Mouse (Mus musculus) MEL (cell line): Measurements from ENCODE around the gene Galnt3. TPM values are rescaled to one million over a fixed set of nuclear protein-coding genes. Genes with fewer than 3 reads are reported as not detected.

Experiments used
- DNase-seq: peaks from one replicate; pipeline ENCODE4 v3.0.0; 2011; ENCODE audit warnings: low read depth, low spot score
- H3K27ac ChIP-seq: 2 replicates; pipeline ENCODE4 v1.5.1; 2012; ENCODE audit warnings: low read depth, mild to moderate bottlenecking, control low read depth, low read length, moderate library complexity; ENCODE audit not compliant: control insufficient read depth
- H3K27me3 ChIP-seq, 2 experiments: fragments of 150-350 bp in 1 of 2; sonication (generic) in 1 of 2; 2 replicates each; pipeline ENCODE4 v1.6.1; 2012; ENCODE audit warnings: low read length in 2 of 2, mild to moderate bottlenecking in 2 of 2, improper control_type of control experiment in 1 of 2, moderate library complexity in 1 of 2; ENCODE audit not compliant: insufficient read depth in 2 of 2, control insufficient read depth in 1 of 2
- H3K36me3 ChIP-seq, 2 experiments: 2 replicates each; pipeline ENCODE4 v1.6.1; 2012 to 2014; ENCODE audit warnings: low read length in 2 of 2, improper control_type of control experiment in 1 of 2, inconsistent platforms in 1 of 2, mild to moderate bottlenecking in 1 of 2; ENCODE audit not compliant: insufficient read depth in 2 of 2, control insufficient read depth in 1 of 2
- H3K4me1 ChIP-seq, 2 experiments: fragments of 150-350 bp in 1 of 2; sonication (generic) in 1 of 2; 2 replicates each; pipeline ENCODE4 v1.6.1; 2012; ENCODE audit warnings: low read length in 2 of 2, improper control_type of control experiment in 1 of 2, mild to moderate bottlenecking in 1 of 2; ENCODE audit not compliant: insufficient read depth in 2 of 2, control insufficient read depth in 1 of 2
- H3K4me3 ChIP-seq, 2 experiments: fragments of 150-350 bp in 1 of 2; sonication (generic) in 1 of 2; 2 replicates each; pipeline ENCODE4 v1.5.1; 2012; ENCODE audit warnings: low read depth in 2 of 2, low read length in 2 of 2, mild to moderate bottlenecking in 2 of 2, moderate library complexity in 2 of 2, control low read depth in 1 of 2, improper control_type of control experiment in 1 of 2; ENCODE audit not compliant: control insufficient read depth in 1 of 2, insufficient read depth in 1 of 2
- H3K79me2 ChIP-seq: 2 replicates; pipeline ENCODE4 v1.6.1; 2012; ENCODE audit warnings: mild to moderate bottlenecking, low read length, moderate library complexity; ENCODE audit not compliant: control insufficient read depth, poor library complexity, insufficient read depth
- H3K9ac ChIP-seq: 2 replicates; pipeline ENCODE4 v1.6.1; 2012; ENCODE audit warnings: low read depth, mild to moderate bottlenecking, control low read depth, low read length, moderate library complexity; ENCODE audit not compliant: control insufficient read depth, poor library complexity, severe bottlenecking
- H3K9me3 ChIP-seq: fragments of 150-350 bp; sonication (generic); replicated peaks from 2 replicates; pipeline ENCODE4 v1.6.1; 2012; ENCODE audit warnings: mild to moderate bottlenecking, low read length, improper control_type of control experiment, moderate library complexity; ENCODE audit not compliant: insufficient read depth
- BHLHE40 ChIP-seq: IDR thresholded peaks from 2 replicates; pipeline ENCODE4 v1.6.1; 2012; ENCODE audit warnings: low read depth, mild to moderate bottlenecking, inconsistent platforms, low read length, improper control_type of control experiment, borderline replicate concordance
- CHD1 ChIP-seq: IDR thresholded peaks from 2 replicates; pipeline ENCODE4 v1.6.1; 2012; ENCODE audit warnings: low read depth, mild to moderate bottlenecking, inconsistent platforms, low read length, improper control_type of control experiment
- E2F4 ChIP-seq: IDR thresholded peaks from 2 replicates; pipeline ENCODE4 v1.6.1; 2011; ENCODE audit warnings: low read depth, low read length, improper control_type of control experiment, borderline replicate concordance
- ELF1 ChIP-seq: IDR thresholded peaks from 2 replicates; pipeline ENCODE4 v1.6.1; 2014; ENCODE audit warnings: low read depth, mild to moderate bottlenecking, inconsistent platforms, low read length, improper control_type of control experiment, moderate library complexity
- ETS1 ChIP-seq: IDR thresholded peaks from 2 replicates; pipeline ENCODE4 v1.6.1; 2012; ENCODE audit warnings: low read depth, mild to moderate bottlenecking, inconsistent platforms, low read length, improper control_type of control experiment, moderate library complexity
- GABPA ChIP-seq: IDR thresholded peaks from 2 replicates; pipeline ENCODE4 v1.6.1; 2012; ENCODE audit warnings: low read depth, mild to moderate bottlenecking, inconsistent platforms, low read length, improper control_type of control experiment, moderate library complexity
- GATA1 ChIP-seq: IDR thresholded peaks from 2 replicates; pipeline ENCODE4 v1.6.1; 2011; ENCODE audit warnings: low read depth, low read length, improper control_type of control experiment
- HCFC1 ChIP-seq: IDR thresholded peaks from 2 replicates; pipeline ENCODE4 v1.6.1; 2012; ENCODE audit warnings: low read depth, mild to moderate bottlenecking, inconsistent platforms, low read length, improper control_type of control experiment, moderate library complexity
- KAT2A ChIP-seq: conservative IDR thresholded peaks from 2 replicates; pipeline ENCODE4 v1.6.1; 2012; ENCODE audit warnings: low read depth, low read length, improper control_type of control experiment, inconsistent platforms
- MAX ChIP-seq: IDR thresholded peaks from 2 replicates; pipeline ENCODE4 v1.6.1; 2011; ENCODE audit warnings: low read length, improper control_type of control experiment
- MAZ ChIP-seq: IDR thresholded peaks from 2 replicates; pipeline ENCODE4 v1.6.1; 2012; ENCODE audit warnings: low read depth, mild to moderate bottlenecking, inconsistent platforms, low read length, improper control_type of control experiment
- MYB ChIP-seq: IDR thresholded peaks from 2 replicates; pipeline ENCODE4 v1.6.1; 2011; ENCODE audit warnings: mild to moderate bottlenecking, low read depth, low read length, improper control_type of control experiment
- MYC ChIP-seq: IDR thresholded peaks from 2 replicates; pipeline ENCODE4 v1.6.1; 2011; ENCODE audit warnings: low read depth, mild to moderate bottlenecking, low read length, improper control_type of control experiment, moderate library complexity
- NELFE ChIP-seq: IDR thresholded peaks from 2 replicates; pipeline ENCODE4 v1.6.1; 2011; ENCODE audit warnings: low read depth, low read length, improper control_type of control experiment
- NRF1 ChIP-seq: IDR thresholded peaks from 2 replicates; pipeline ENCODE4 v1.6.1; 2014; ENCODE audit warnings: low read depth, mild to moderate bottlenecking, inconsistent platforms, low read length, improper control_type of control experiment, moderate library complexity; ENCODE audit not compliant: poor library complexity, insufficient read depth, severe bottlenecking
- POLR2AphosphoS2 ChIP-seq: IDR thresholded peaks from 2 replicates; pipeline ENCODE4 v1.6.1; 2011; ENCODE audit warnings: low read length, improper control_type of control experiment
- POLR2AphosphoS5 ChIP-seq: IDR thresholded peaks from 2 replicates; pipeline ENCODE4 v1.6.1; 2012; ENCODE audit warnings: low read depth, borderline replicate concordance, mild to moderate bottlenecking, inconsistent platforms, low read length, moderate library complexity, mixed read lengths
- RAD21 ChIP-seq: IDR thresholded peaks from 2 replicates; pipeline ENCODE4 v1.6.1; 2011; ENCODE audit warnings: mild to moderate bottlenecking, low read depth, low read length, improper control_type of control experiment
- RCOR1 ChIP-seq: IDR thresholded peaks from 2 replicates; pipeline ENCODE4 v1.6.1; 2012; ENCODE audit warnings: low read depth, mild to moderate bottlenecking, inconsistent platforms, low read length, improper control_type of control experiment
- SIN3A ChIP-seq: IDR thresholded peaks from 2 replicates; pipeline ENCODE4 v1.6.1; 2012; ENCODE audit warnings: low read length, improper control_type of control experiment, inconsistent platforms
- SMC3 ChIP-seq: IDR thresholded peaks from 2 replicates; pipeline ENCODE4 v1.6.1; 2011; ENCODE audit warnings: low read depth, low read length, improper control_type of control experiment
- TBP ChIP-seq: IDR thresholded peaks from 2 replicates; pipeline ENCODE4 v1.8.0; 2011; ENCODE audit warnings: low read depth, low read length, improper control_type of control experiment
- UBTF ChIP-seq: IDR thresholded peaks from 2 replicates; pipeline ENCODE4 v1.6.1; 2012; ENCODE audit warnings: low read depth, mild to moderate bottlenecking, inconsistent platforms, low read length, improper control_type of control experiment, moderate library complexity, borderline replicate concordance; ENCODE audit not compliant: insufficient read depth
- USF2 ChIP-seq, 2 experiments: IDR thresholded peaks; 2 replicates each; pipeline ENCODE4 v1.6.1; 2011 to 2012; ENCODE audit warnings: improper control_type of control experiment in 2 of 2, low read length in 2 of 2, borderline replicate concordance in 1 of 2, inconsistent platforms in 1 of 2, low read depth in 1 of 2, mild to moderate bottlenecking in 1 of 2; ENCODE audit not compliant: insufficient read depth in 1 of 2
- ZC3H11A ChIP-seq: IDR thresholded peaks from 2 replicates; pipeline ENCODE4 v1.6.1; 2012; ENCODE audit warnings: low read depth, mild to moderate bottlenecking, inconsistent platforms, low read length, improper control_type of control experiment
- ZKSCAN1 ChIP-seq: IDR thresholded peaks from 2 replicates; pipeline ENCODE4 v1.6.1; 2012; ENCODE audit warnings: low read depth, mild to moderate bottlenecking, inconsistent platforms, low read length, improper control_type of control experiment, moderate library complexity
- polyA plus RNA-seq, 2 experiments: library from polyadenylated mRNA; stranded (reverse) in 1 of 2; unstranded in 1 of 2; fragments of >175 nt in 1 of 2; fragments of >200 nt in 1 of 2; gene quantifications; 2 replicates each; pipeline versions ENCODE4 v1.2.1 to v1.2.4; 2012; ENCODE audit warnings: low replicate concordance in 2 of 2, low read depth in 1 of 2; ENCODE audit not compliant: insufficient read length in 2 of 2, insufficient read depth in 1 of 2, missing spikeins in 1 of 2
- total RNA-seq: library from RNA; depleted of rRNA; stranded (reverse); fragments of 300-350 nt; gene quantifications from 2 replicates; pipeline ENCODE4 v1.2.3, GENCODE M21; 2012

Gene Galnt3
- total and polyA plus RNA-seq, 3 experiments, result not detected

- TF ChIP-seq TBP (no peak), RAD21 (no peak), CHD1 (no peak), POLR2AphosphoS2 (no peak), NRF1 (no peak), SMC3 (no peak), NELFE (no peak), KAT2A (no peak), MYB (no peak), MAZ (no peak), RCOR1 (no peak), UBTF (no peak), HCFC1 (no peak), SIN3A (no peak), MAX (no peak), MYC (no peak), GATA1 (no peak)
- no peaks in the 10 kb centered on the region for H3K36me3 ChIP-seq
- H3K9me3 ChIP-seq, result no peaks in the 10 kb centered on the region
- H3K79me2 ChIP-seq, result no peaks in the 10 kb centered on the region
- DNase-seq, result no peak
- H3K4me3 ChIP-seq, result no peak overlapping the region
- H3K27me3 ChIP-seq, result no peaks in the 10 kb centered on the region
- no peak overlapping the region for H3K9ac ChIP-seq
- H3K4me1 ChIP-seq, result no peaks in the 10 kb centered on the region
- H3K27ac ChIP-seq, result no peak overlapping the region
Observed at GRCm38 (mm10) chr2:66128941-66129340, 4.1 kb upstream of the Galnt3 start.

GRCm38 (mm10) chr2:66127541-66127940 is 2.7 kb upstream of the Galnt3 start:
- TF ChIP-seq ELF1 (no peak), ZC3H11A (no peak), HCFC1 (no peak), USF2 (IDR thresholded peaks at IDR 0.05; ENCODE audit: borderline replicate concordance in 1 of 2, insufficient read depth in 1 of 2, low read depth in 1 of 2, low read length in 2 of 2) (no peak), TBP (no peak), NELFE (no peak), KAT2A (no peak), MYC (no peak), ETS1 (no peak), E2F4 (no peak), POLR2AphosphoS2 (no peak), BHLHE40 (no peak), RAD21 (no peak), GABPA (no peak), POLR2AphosphoS5 (no peak), MAZ (no peak), ZKSCAN1 (no peak), RCOR1 (no peak)
- Histone ChIP-seq H3K4me1 (no peaks in the 10 kb centered on the region), H3K79me2 (no peaks in the 10 kb centered on the region)

More at GRCm38 (mm10) chr2:66127541-66127940, 2.7 kb upstream of the Galnt3 start:
- Histone ChIP-seq H3K27ac (no peak overlapping the region), H3K4me3 (no peak overlapping the region), H3K36me3 (no peaks in the 10 kb centered on the region), H3K9ac (no peak overlapping the region), H3K9me3 (no peaks in the 10 kb centered on the region), H3K27me3 (no peaks in the 10 kb centered on the region)
- DNase-seq, result no peak
